Mouse (Mus musculus) embryonic facial prominence, embryonic 13.5 days (tissue): ENCODE measurements at regions not wholly inside any gene's neighbourhood (a gene's known extent, or its start where the extent isn't known, plus 50 kb on each side); places are given as distances from the start of the nearest gene placed in this dataset.

Source experiments
- ATAC-seq: fragments of 200-750 bp; cut with Nextera tagmentation; 2 replicates; pipeline ENCODE4 v1.8.0; 2017; ENCODE audit warnings: low read depth; ENCODE audit not compliant: insufficient number of reproducible peaks, insufficient read depth, low FRiP score, low TSS enrichment
- H3K27ac ChIP-seq: fragments of 300-500 bp; sonication (generic); 2 replicates; pipeline ENCODE4 v1.5.1; 2015; ENCODE audit warnings: moderate library complexity, mild to moderate bottlenecking, inconsistent platforms
- H3K27me3 ChIP-seq: fragments of 300-500 bp; sonication (generic); 2 replicates; pipeline ENCODE4 v1.6.1; 2015; ENCODE audit warnings: mild to moderate bottlenecking, inconsistent platforms
- H3K36me3 ChIP-seq: fragments of 300-500 bp; sonication (generic); 2 replicates; pipeline ENCODE4 v1.6.1; 2015; ENCODE audit warnings: mild to moderate bottlenecking, inconsistent platforms
- H3K4me1 ChIP-seq: fragments of 300-500 bp; sonication (generic); 2 replicates; pipeline ENCODE4 v1.6.1; 2015; ENCODE audit warnings: inconsistent platforms
- H3K4me2 ChIP-seq: fragments of 300-500 bp; sonication (generic); 2 replicates; pipeline ENCODE4 v1.6.1; 2015; ENCODE audit warnings: moderate library complexity, mild to moderate bottlenecking, inconsistent platforms
- H3K4me3 ChIP-seq: fragments of 300-500 bp; sonication (generic); 2 replicates; pipeline ENCODE4 v1.5.1; 2015; ENCODE audit warnings: mild to moderate bottlenecking, inconsistent platforms
- H3K9ac ChIP-seq: fragments of 300-500 bp; sonication (generic); 2 replicates; pipeline ENCODE4 v1.6.1; 2015; ENCODE audit warnings: mild to moderate bottlenecking, inconsistent platforms
- H3K9me3 ChIP-seq: fragments of 300-500 bp; sonication (generic); 2 replicates; pipeline ENCODE4 v1.6.1; 2016; ENCODE audit warnings: inconsistent platforms
- WGBS: fragments of 180-500 bp; shearing (Covaris S2); methylation state at CpG from one replicate; pipeline ENCODE4 v1.1.7; 2015; ENCODE audit warnings: mixed read lengths; 5-methylcytosine and 5-hydroxymethylcytosine counted together

- no peak overlapping the region for H3K9ac ChIP-seq
- H3K36me3 ChIP-seq: no peaks in the 10 kb centered on the region
- H3K4me3 ChIP-seq: no peak overlapping the region
- H3K27ac ChIP-seq: no peak overlapping the region
- no peak for ATAC-seq
- no peaks in the 10 kb centered on the region for H3K9me3 ChIP-seq
- no peak overlapping the region for H3K4me2 ChIP-seq
- WGBS: 45% methylated on average over 4 of the region's 4 CpGs
- no peaks in the 10 kb centered on the region for H3K27me3 ChIP-seq
- H3K4me1 ChIP-seq: peaks cover 4% of the 10 kb centered on the region; the same call in 1 of the 2 replicates
Measured at GRCm38 (mm10) chr17:4641166-4641565, 353.0 kb upstream of the Arid1b start.

- Histone ChIP-seq H3K9ac (no peak overlapping the region), H3K9me3 (no peaks in the 10 kb centered on the region), H3K4me2 (no peak overlapping the region), H3K4me3 (no peak overlapping the region), H3K4me1 (peaks cover 4% of the 10 kb centered on the region; the same call in 1 of the 2 replicates), H3K27ac (no peak overlapping the region), H3K27me3 (no peaks in the 10 kb centered on the region), H3K36me3 (no peaks in the 10 kb centered on the region)
- ATAC-seq: no peak
- 66% methylated on average over 1 of the region's 1 CpGs for WGBS
Measured at GRCm38 (mm10) chr17:4642046-4642445, 352.1 kb upstream of the Arid1b start.

GRCm38 (mm10) chr17:4643343-4643742 lies 350.8 kb upstream of the Arid1b start:
- Histone ChIP-seq H3K27ac (no peak overlapping the region), H3K4me2 (no peak overlapping the region), H3K36me3 (no peaks in the 10 kb centered on the region), H3K9me3 (no peaks in the 10 kb centered on the region), H3K27me3 (no peaks in the 10 kb centered on the region), H3K9ac (no peak overlapping the region), H3K4me3 (no peak overlapping the region), H3K4me1 (peaks cover 4% of the 10 kb centered on the region; the same call in 1 of the 2 replicates)
- ATAC-seq: no peak
- WGBS: 86% methylated on average over 6 of the region's 6 CpGs

- Histone ChIP-seq H3K36me3 (no peaks in the 10 kb centered on the region), H3K9me3 (no peaks in the 10 kb centered on the region), H3K4me1 (no peaks in the 10 kb centered on the region), H3K4me3 (no peak overlapping the region), H3K9ac (no peak overlapping the region), H3K27ac (no peak overlapping the region), H3K4me2 (no peak overlapping the region), H3K27me3 (no peaks in the 10 kb centered on the region)
- no peak for ATAC-seq
- 89% methylated on average over 4 of the region's 4 CpGs for WGBS
Measured at GRCm38 (mm10) chr17:4648603-4649002, 345.5 kb upstream of the Arid1b start.

- no peak overlapping the region for H3K4me2 ChIP-seq
- ATAC-seq: no peak
- no peaks in the 10 kb centered on the region for H3K36me3 ChIP-seq
- WGBS: 73% methylated on average over 3 of the region's 3 CpGs
- H3K27me3 ChIP-seq: no peaks in the 10 kb centered on the region
- no peak overlapping the region for H3K4me3 ChIP-seq
- H3K9me3 ChIP-seq: no peaks in the 10 kb centered on the region
- H3K4me1 ChIP-seq: no peaks in the 10 kb centered on the region
- no peak overlapping the region for H3K9ac ChIP-seq
- no peak overlapping the region for H3K27ac ChIP-seq
Measured at GRCm38 (mm10) chr17:4654221-4654620, 339.9 kb upstream of the Arid1b start.

- 89% methylated on average over 5 of the region's 5 CpGs for WGBS
- no peak overlapping the region for H3K4me2 ChIP-seq
- no peaks in the 10 kb centered on the region for H3K36me3 ChIP-seq
- H3K9ac ChIP-seq: no peak overlapping the region
- H3K9me3 ChIP-seq: no peaks in the 10 kb centered on the region
- no peak overlapping the region for H3K4me3 ChIP-seq
- ATAC-seq: no peak
- H3K27ac ChIP-seq: no peak overlapping the region
- H3K27me3 ChIP-seq: no peaks in the 10 kb centered on the region
- no peaks in the 10 kb centered on the region for H3K4me1 ChIP-seq
Measured at GRCm38 (mm10) chr17:4661996-4662395, 332.1 kb upstream of the Arid1b start.

- Histone ChIP-seq H3K4me1 (no peaks in the 10 kb centered on the region), H3K4me3 (no peak overlapping the region), H3K9ac (no peak overlapping the region), H3K27me3 (no peaks in the 10 kb centered on the region), H3K36me3 (no peaks in the 10 kb centered on the region), H3K27ac (no peak overlapping the region), H3K4me2 (no peak overlapping the region), H3K9me3 (no peaks in the 10 kb centered on the region)
- 62% methylated on average over 3 of the region's 3 CpGs for WGBS
- ATAC-seq: no peak
Measured at GRCm38 (mm10) chr17:4668511-4668910, 325.6 kb upstream of the Arid1b start.

GRCm38 (mm10) chr17:4673271-4673670 lies 320.9 kb upstream of the Arid1b start:
- Histone ChIP-seq H3K4me2 (no peak overlapping the region), H3K9me3 (no peaks in the 10 kb centered on the region), H3K4me3 (no peak overlapping the region), H3K4me1 (no peaks in the 10 kb centered on the region), H3K36me3 (no peaks in the 10 kb centered on the region), H3K27ac (no peak overlapping the region), H3K27me3 (no peaks in the 10 kb centered on the region), H3K9ac (no peak overlapping the region)
- 68% methylated on average over 2 of the region's 2 CpGs for WGBS
- ATAC-seq: no peak

GRCm38 (mm10) chr17:4706421-4706820 lies 287.7 kb upstream of the Arid1b start:
- Histone ChIP-seq H3K27ac (no peak overlapping the region), H3K36me3 (no peaks in the 10 kb centered on the region), H3K27me3 (no peaks in the 10 kb centered on the region), H3K4me3 (no peak overlapping the region), H3K4me2 (no peak overlapping the region), H3K9me3 (no peaks in the 10 kb centered on the region), H3K9ac (no peak overlapping the region), H3K4me1 (no peaks in the 10 kb centered on the region)
- no peak for ATAC-seq
- 67% methylated on average over 1 of the region's 1 CpGs for WGBS

GRCm38 (mm10) chr17:4721061-4721460 lies 273.1 kb upstream of the Arid1b start:
- Histone ChIP-seq H3K27me3 (no peaks in the 10 kb centered on the region), H3K9ac (no peak overlapping the region), H3K36me3 (no peaks in the 10 kb centered on the region), H3K27ac (no peak overlapping the region), H3K4me1 (peaks cover 2% of the 10 kb centered on the region), H3K9me3 (no peaks in the 10 kb centered on the region), H3K4me3 (no peak overlapping the region), H3K4me2 (no peak overlapping the region)
- ATAC-seq: no peak
- WGBS: 94% methylated on average over 4 of the region's 4 CpGs

GRCm38 (mm10) chr17:4724031-4724430 lies 270.1 kb upstream of the Arid1b start:
- no peak overlapping the region for H3K27ac ChIP-seq
- no peaks in the 10 kb centered on the region for H3K27me3 ChIP-seq
- H3K9me3 ChIP-seq: no peaks in the 10 kb centered on the region
- H3K4me2 ChIP-seq: no peak overlapping the region
- H3K4me1 ChIP-seq: peaks cover 8% of the 10 kb centered on the region
- no peaks in the 10 kb centered on the region for H3K36me3 ChIP-seq
- H3K4me3 ChIP-seq: no peak overlapping the region
- WGBS: 82% methylated on average over 3 of the region's 3 CpGs
- ATAC-seq: no peak
- no peak overlapping the region for H3K9ac ChIP-seq

GRCm38 (mm10) chr17:4726331-4726741 lies 267.8 kb upstream of the Arid1b start:
- ATAC-seq: no peak
- H3K36me3 ChIP-seq: no peaks in the 10 kb centered on the region
- WGBS: 65% methylated on average over 12 of the region's 12 CpGs
- no peak overlapping the region for H3K27ac ChIP-seq
- no peak overlapping the region for H3K4me3 ChIP-seq
- H3K9me3 ChIP-seq: no peaks in the 10 kb centered on the region
- H3K4me2 ChIP-seq: peak overlapping the region; percentile 10; the same call in 1 of the 2 replicates
- no peaks in the 10 kb centered on the region for H3K27me3 ChIP-seq
- no peak overlapping the region for H3K9ac ChIP-seq
- H3K4me1 ChIP-seq: peaks cover 8% of the 10 kb centered on the region

- H3K4me1 ChIP-seq: peaks cover 9% of the 10 kb centered on the region; the same call in 1 of the 2 replicates
- H3K9ac ChIP-seq: no peak overlapping the region
- ATAC-seq: no peak
- H3K27ac ChIP-seq: no peak overlapping the region
- 48% methylated on average over 5 of the region's 5 CpGs for WGBS
- H3K4me2 ChIP-seq: no peak overlapping the region
- H3K4me3 ChIP-seq: no peak overlapping the region
- H3K9me3 ChIP-seq: no peaks in the 10 kb centered on the region
- H3K27me3 ChIP-seq: no peaks in the 10 kb centered on the region
- H3K36me3 ChIP-seq: no peaks in the 10 kb centered on the region
Measured at GRCm38 (mm10) chr17:4734412-4734881, 259.7 kb upstream of the Arid1b start.
